Mouse (Mus musculus) MEL (cell line): ENCODE measurements around the gene Apba2. TPM values are rescaled to one million over a fixed set of nuclear protein-coding genes. Genes with fewer than 3 reads are reported as not detected.

Experiments used
- DNase-seq: peaks from one replicate; pipeline ENCODE4 v3.0.0; 2011; ENCODE audit warnings: low read depth, low spot score
- H3K27ac ChIP-seq: 2 replicates; pipeline ENCODE4 v1.5.1; 2012; ENCODE audit warnings: low read depth, mild to moderate bottlenecking, control low read depth, low read length, moderate library complexity; ENCODE audit not compliant: control insufficient read depth
- H3K27me3 ChIP-seq, 2 experiments: fragments of 150-350 bp in 1 of 2; sonication (generic) in 1 of 2; 2 replicates each; pipeline ENCODE4 v1.6.1; 2012; ENCODE audit warnings: low read length in 2 of 2, mild to moderate bottlenecking in 2 of 2, improper control_type of control experiment in 1 of 2, moderate library complexity in 1 of 2; ENCODE audit not compliant: insufficient read depth in 2 of 2, control insufficient read depth in 1 of 2
- H3K36me3 ChIP-seq, 2 experiments: 2 replicates each; pipeline ENCODE4 v1.6.1; 2012 to 2014; ENCODE audit warnings: low read length in 2 of 2, improper control_type of control experiment in 1 of 2, inconsistent platforms in 1 of 2, mild to moderate bottlenecking in 1 of 2; ENCODE audit not compliant: insufficient read depth in 2 of 2, control insufficient read depth in 1 of 2
- H3K4me1 ChIP-seq, 2 experiments: fragments of 150-350 bp in 1 of 2; sonication (generic) in 1 of 2; 2 replicates each; pipeline ENCODE4 v1.6.1; 2012; ENCODE audit warnings: low read length in 2 of 2, improper control_type of control experiment in 1 of 2, mild to moderate bottlenecking in 1 of 2; ENCODE audit not compliant: insufficient read depth in 2 of 2, control insufficient read depth in 1 of 2
- H3K4me3 ChIP-seq, 2 experiments: fragments of 150-350 bp in 1 of 2; sonication (generic) in 1 of 2; 2 replicates each; pipeline ENCODE4 v1.5.1; 2012; ENCODE audit warnings: low read depth in 2 of 2, low read length in 2 of 2, mild to moderate bottlenecking in 2 of 2, moderate library complexity in 2 of 2, control low read depth in 1 of 2, improper control_type of control experiment in 1 of 2; ENCODE audit not compliant: control insufficient read depth in 1 of 2, insufficient read depth in 1 of 2
- H3K79me2 ChIP-seq: 2 replicates; pipeline ENCODE4 v1.6.1; 2012; ENCODE audit warnings: mild to moderate bottlenecking, low read length, moderate library complexity; ENCODE audit not compliant: control insufficient read depth, poor library complexity, insufficient read depth
- H3K9ac ChIP-seq: 2 replicates; pipeline ENCODE4 v1.6.1; 2012; ENCODE audit warnings: low read depth, mild to moderate bottlenecking, control low read depth, low read length, moderate library complexity; ENCODE audit not compliant: control insufficient read depth, poor library complexity, severe bottlenecking
- H3K9me3 ChIP-seq: fragments of 150-350 bp; sonication (generic); replicated peaks from 2 replicates; pipeline ENCODE4 v1.6.1; 2012; ENCODE audit warnings: mild to moderate bottlenecking, low read length, improper control_type of control experiment, moderate library complexity; ENCODE audit not compliant: insufficient read depth
- BHLHE40 ChIP-seq: IDR thresholded peaks from 2 replicates; pipeline ENCODE4 v1.6.1; 2012; ENCODE audit warnings: low read depth, mild to moderate bottlenecking, inconsistent platforms, low read length, improper control_type of control experiment, borderline replicate concordance
- CHD1 ChIP-seq: IDR thresholded peaks from 2 replicates; pipeline ENCODE4 v1.6.1; 2012; ENCODE audit warnings: low read depth, mild to moderate bottlenecking, inconsistent platforms, low read length, improper control_type of control experiment
- CHD2 ChIP-seq: IDR thresholded peaks from 2 replicates; pipeline ENCODE4 v1.6.1; 2011; ENCODE audit warnings: low read length, improper control_type of control experiment
- CTCF ChIP-seq, 3 experiments: IDR thresholded peaks in 2 of 3; conservative IDR thresholded peaks in 1 of 3; 2 replicates each; pipeline ENCODE4 v1.5.1; 2011 to 2012; ENCODE audit warnings: low read length in 3 of 3, low read depth in 2 of 3, mild to moderate bottlenecking in 2 of 3, improper control_type of control experiment in 1 of 3, inconsistent platforms in 1 of 3, mixed read lengths in 1 of 3, moderate library complexity in 1 of 3; ENCODE audit not compliant: control insufficient read depth in 1 of 3, insufficient read depth in 1 of 3, poor library complexity in 1 of 3, severe bottlenecking in 1 of 3
- E2F4 ChIP-seq: IDR thresholded peaks from 2 replicates; pipeline ENCODE4 v1.6.1; 2011; ENCODE audit warnings: low read depth, low read length, improper control_type of control experiment, borderline replicate concordance
- ELF1 ChIP-seq: IDR thresholded peaks from 2 replicates; pipeline ENCODE4 v1.6.1; 2014; ENCODE audit warnings: low read depth, mild to moderate bottlenecking, inconsistent platforms, low read length, improper control_type of control experiment, moderate library complexity
- EP300 ChIP-seq, 2 experiments: IDR thresholded peaks; 2 replicates each; pipeline ENCODE4 v1.6.1; 2011; ENCODE audit warnings: improper control_type of control experiment in 2 of 2, low read length in 2 of 2, low read depth in 1 of 2, mild to moderate bottlenecking in 1 of 2
- ETS1 ChIP-seq: IDR thresholded peaks from 2 replicates; pipeline ENCODE4 v1.6.1; 2012; ENCODE audit warnings: low read depth, mild to moderate bottlenecking, inconsistent platforms, low read length, improper control_type of control experiment, moderate library complexity
- GATA1 ChIP-seq: IDR thresholded peaks from 2 replicates; pipeline ENCODE4 v1.6.1; 2011; ENCODE audit warnings: low read depth, low read length, improper control_type of control experiment
- HCFC1 ChIP-seq: IDR thresholded peaks from 2 replicates; pipeline ENCODE4 v1.6.1; 2012; ENCODE audit warnings: low read depth, mild to moderate bottlenecking, inconsistent platforms, low read length, improper control_type of control experiment, moderate library complexity
- JUND ChIP-seq: IDR thresholded peaks from 2 replicates; pipeline ENCODE4 v1.6.1; 2011; ENCODE audit warnings: low read depth, mild to moderate bottlenecking, improper control_type of control experiment, low read length
- KAT2A ChIP-seq: conservative IDR thresholded peaks from 2 replicates; pipeline ENCODE4 v1.6.1; 2012; ENCODE audit warnings: low read depth, low read length, improper control_type of control experiment, inconsistent platforms
- MAZ ChIP-seq: IDR thresholded peaks from 2 replicates; pipeline ENCODE4 v1.6.1; 2012; ENCODE audit warnings: low read depth, mild to moderate bottlenecking, inconsistent platforms, low read length, improper control_type of control experiment
- MXI1 ChIP-seq: IDR thresholded peaks from 2 replicates; pipeline ENCODE4 v1.6.1; 2011; ENCODE audit warnings: mild to moderate bottlenecking, low read depth, low read length, improper control_type of control experiment
- MYB ChIP-seq: IDR thresholded peaks from 2 replicates; pipeline ENCODE4 v1.6.1; 2011; ENCODE audit warnings: mild to moderate bottlenecking, low read depth, low read length, improper control_type of control experiment
- NELFE ChIP-seq: IDR thresholded peaks from 2 replicates; pipeline ENCODE4 v1.6.1; 2011; ENCODE audit warnings: low read depth, low read length, improper control_type of control experiment
- POLR2A ChIP-seq, 2 experiments: IDR thresholded peaks; 2 replicates each; pipeline ENCODE4 v1.6.1; 2011 to 2012; ENCODE audit warnings: low read length in 2 of 2, mild to moderate bottlenecking in 2 of 2, control low read depth in 1 of 2, improper control_type of control experiment in 1 of 2, low read depth in 1 of 2, moderate library complexity in 1 of 2; ENCODE audit not compliant: control insufficient read depth in 1 of 2, insufficient read depth in 1 of 2, poor library complexity in 1 of 2
- POLR2AphosphoS5 ChIP-seq: IDR thresholded peaks from 2 replicates; pipeline ENCODE4 v1.6.1; 2012; ENCODE audit warnings: low read depth, borderline replicate concordance, mild to moderate bottlenecking, inconsistent platforms, low read length, moderate library complexity, mixed read lengths
- RAD21 ChIP-seq: IDR thresholded peaks from 2 replicates; pipeline ENCODE4 v1.6.1; 2011; ENCODE audit warnings: mild to moderate bottlenecking, low read depth, low read length, improper control_type of control experiment
- RCOR1 ChIP-seq: IDR thresholded peaks from 2 replicates; pipeline ENCODE4 v1.6.1; 2012; ENCODE audit warnings: low read depth, mild to moderate bottlenecking, inconsistent platforms, low read length, improper control_type of control experiment
- SIN3A ChIP-seq: IDR thresholded peaks from 2 replicates; pipeline ENCODE4 v1.6.1; 2012; ENCODE audit warnings: low read length, improper control_type of control experiment, inconsistent platforms
- SMC3 ChIP-seq: IDR thresholded peaks from 2 replicates; pipeline ENCODE4 v1.6.1; 2011; ENCODE audit warnings: low read depth, low read length, improper control_type of control experiment
- TCF12 ChIP-seq: IDR thresholded peaks from 2 replicates; pipeline ENCODE4 v1.6.1; 2014; ENCODE audit warnings: low read depth, mild to moderate bottlenecking, inconsistent platforms, low read length, improper control_type of control experiment, moderate library complexity
- UBTF ChIP-seq: IDR thresholded peaks from 2 replicates; pipeline ENCODE4 v1.6.1; 2012; ENCODE audit warnings: low read depth, mild to moderate bottlenecking, inconsistent platforms, low read length, improper control_type of control experiment, moderate library complexity, borderline replicate concordance; ENCODE audit not compliant: insufficient read depth
- USF2 ChIP-seq, 2 experiments: IDR thresholded peaks; 2 replicates each; pipeline ENCODE4 v1.6.1; 2011 to 2012; ENCODE audit warnings: improper control_type of control experiment in 2 of 2, low read length in 2 of 2, borderline replicate concordance in 1 of 2, inconsistent platforms in 1 of 2, low read depth in 1 of 2, mild to moderate bottlenecking in 1 of 2; ENCODE audit not compliant: insufficient read depth in 1 of 2
- ZNF384 ChIP-seq: IDR thresholded peaks from 2 replicates; pipeline ENCODE4 v1.6.1; 2012; ENCODE audit warnings: low read depth, mild to moderate bottlenecking, inconsistent platforms, low read length, improper control_type of control experiment
- polyA plus RNA-seq, 2 experiments: library from polyadenylated mRNA; stranded (reverse) in 1 of 2; unstranded in 1 of 2; fragments of >175 nt in 1 of 2; fragments of >200 nt in 1 of 2; gene quantifications; 2 replicates each; pipeline versions ENCODE4 v1.2.1 to v1.2.4; 2012; ENCODE audit warnings: low replicate concordance in 2 of 2, low read depth in 1 of 2; ENCODE audit not compliant: insufficient read length in 2 of 2, insufficient read depth in 1 of 2, missing spikeins in 1 of 2
- total RNA-seq: library from RNA; depleted of rRNA; stranded (reverse); fragments of 300-350 nt; gene quantifications from 2 replicates; pipeline ENCODE4 v1.2.3, GENCODE M21; 2012

The Apba2 gene
- total and polyA plus RNA-seq, 3 experiments = not detected

GRCm38 (mm10) chr7:64633182-64633581 lies 131.7 kb downstream of the Apba2 start:
- no peaks in the 10 kb centered on the region for H3K4me1 ChIP-seq
- H3K4me3 ChIP-seq = no peak overlapping the region
- no peak overlapping the region for H3K9ac ChIP-seq
- H3K9me3 ChIP-seq = no peaks in the 10 kb centered on the region
- no peaks in the 10 kb centered on the region for H3K79me2 ChIP-seq
- no peaks in the 10 kb centered on the region for H3K27me3 ChIP-seq
- DNase-seq = no peak
- TF ChIP-seq CHD2 (no peak), MYB (no peak), CHD1 (no peak), JUND (no peak), SIN3A (no peak), MXI1 (no peak), MAZ (no peak), POLR2A (IDR thresholded peaks at IDR 0.05; ENCODE audit: control insufficient read depth in 1 of 2, insufficient read depth in 1 of 2, low read depth in 1 of 2, low read length in 2 of 2, poor library complexity in 1 of 2) (no peak), RCOR1 (no peak), GATA1 (no peak), UBTF (no peak), E2F4 (no peak), RAD21 (no peak), TCF12 (no peak), CTCF (IDR thresholded peaks at IDR 0.05 in 2 of 3, conservative IDR thresholded peaks at IDR 0.05 in 1 of 3; ENCODE audit: control insufficient read depth in 1 of 3, insufficient read depth in 1 of 3, low read depth in 2 of 3, low read length in 3 of 3, poor library complexity in 1 of 3, severe bottlenecking in 1 of 3) (no peak), BHLHE40 (no peak), USF2 (IDR thresholded peaks at IDR 0.05; ENCODE audit: borderline replicate concordance in 1 of 2, insufficient read depth in 1 of 2, low read depth in 1 of 2, low read length in 2 of 2) (no peak), EP300 (IDR thresholded peaks at IDR 0.05; ENCODE audit: low read depth in 1 of 2, low read length in 2 of 2) (no peak)
- H3K36me3 ChIP-seq = no peaks in the 10 kb centered on the region
- H3K27ac ChIP-seq = no peak overlapping the region

- Histone ChIP-seq H3K79me2 (no peaks in the 10 kb centered on the region), H3K9ac (no peak overlapping the region), H3K4me3 (no peak overlapping the region), H3K4me1 (no peaks in the 10 kb centered on the region), H3K27me3 (no peaks in the 10 kb centered on the region), H3K9me3 (no peaks in the 10 kb centered on the region), H3K36me3 (no peaks in the 10 kb centered on the region), H3K27ac (no peak overlapping the region)
- TF ChIP-seq ETS1 (no peak), ELF1 (no peak), JUND (no peak), HCFC1 (no peak), ZNF384 (no peak), RCOR1 (no peak), MYB (no peak), CHD2 (no peak), KAT2A (no peak), SMC3 (no peak), NELFE (no peak), UBTF (no peak), POLR2AphosphoS5 (no peak), MAZ (no peak), E2F4 (no peak)
- DNase-seq = no peak
Observed at GRCm38 (mm10) chr7:64633916-64634315, 132.4 kb downstream of the Apba2 start.
